Mouse (Mus musculus) megakaryocyte, embryonic 14.5 days (primary cell): ENCODE measurements around the gene Nepn. TPM values are rescaled to one million over a fixed set of nuclear protein-coding genes. Genes with fewer than 3 reads are reported as not detected.
"Not testable (repeated sequence)": the region's sequence is repeated elsewhere in the genome, so short reads cannot be mapped to it uniquely, and the experiment has no call there.

Experiments
- H3K27me3 ChIP-seq: replicated peaks from 2 replicates; pipeline ENCODE3; 2012; ENCODE audit warnings: inconsistent platforms
- H3K36me3 ChIP-seq: replicated peaks from 2 replicates; pipeline ENCODE3; 2012; ENCODE audit warnings: low read length, inconsistent platforms, mixed read lengths
- H3K4me1 ChIP-seq: 2 replicates; pipeline ENCODE4 v1.6.1; 2012; ENCODE audit warnings: inconsistent platforms
- H3K4me3 ChIP-seq: replicated peaks from 2 replicates; pipeline ENCODE3; 2012; ENCODE audit warnings: moderate library complexity, mild to moderate bottlenecking, inconsistent platforms
- H3K9me3 ChIP-seq: 2 replicates; pipeline ENCODE4 v1.6.1; 2012; ENCODE audit warnings: inconsistent platforms
- FLI1 ChIP-seq: IDR thresholded peaks from 2 replicates; pipeline ENCODE4 v1.6.1; 2012; ENCODE audit warnings: low read length, inconsistent platforms, mixed read lengths
- GATA1 ChIP-seq: IDR thresholded peaks from 3 replicates; pipeline ENCODE4 v1.6.1; 2012; ENCODE audit warnings: mixed read lengths, low read length, inconsistent platforms, borderline replicate concordance
- polyA plus RNA-seq: library from polyadenylated mRNA; stranded (reverse); fragments of >175 nt; gene quantifications from 2 replicates; pipeline ENCODE4 v1.2.3, GENCODE M21; 2012; ENCODE audit warnings: low replicate concordance; ENCODE audit not compliant: insufficient read depth

The Nepn gene
- polyA plus RNA-seq, result not detected in 2 replicates

- H3K4me3 ChIP-seq, result no peak within 1 kb of the TSS
- H3K27me3 ChIP-seq, result peaks cover 4% of the 10 kb centered on the region
Measured at GRCm38 (mm10) chr10:52388922-52389430, at the start of gene Nepn. Nepn (plus strand) TSS chr10:52388972.

GRCm38 (mm10) chr10:52343324-52343723 lies 45.4 kb upstream of the Nepn start:
- not testable (repeated sequence) for H3K4me1 ChIP-seq, H3K27me3 ChIP-seq, H3K4me3 ChIP-seq, H3K9me3 ChIP-seq
- H3K36me3 ChIP-seq, result peaks cover 85% of the 10 kb centered on the region

More at GRCm38 (mm10) chr10:52388922-52389430, at the start of gene Nepn:
- no peaks in the 10 kb centered on the region for H3K9me3 ChIP-seq
- TF ChIP-seq GATA1 (no peak), FLI1 (no peak)
- H3K36me3 ChIP-seq, result no peaks in the 10 kb centered on the region
- peaks cover 10% of the 10 kb centered on the region; the same call in 1 of the 2 replicates for H3K4me1 ChIP-seq

DNA sequence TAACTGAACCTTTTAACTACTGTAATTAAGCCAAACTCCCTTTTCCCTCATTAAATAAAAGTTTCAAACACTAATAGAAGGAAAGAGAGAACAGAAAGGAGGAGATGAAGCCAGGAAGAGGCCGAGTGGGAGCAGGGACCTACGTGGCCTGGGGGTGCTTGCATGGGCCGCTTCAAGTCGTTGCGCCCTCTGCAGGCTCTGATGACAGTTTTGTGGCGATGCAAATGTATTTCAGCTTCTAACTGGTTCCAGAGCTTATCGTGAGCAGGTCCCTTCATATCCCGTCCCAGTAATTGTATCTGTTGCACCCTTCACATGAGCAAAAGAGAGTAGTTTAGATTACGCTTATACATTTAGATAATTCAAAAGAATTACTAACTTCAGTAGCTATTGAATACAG lies 35.6 kb upstream of the Nepn start:
- H3K9me3 ChIP-seq, result no peaks in the 10 kb centered on the region
- no peaks in the 10 kb centered on the region for H3K27me3 ChIP-seq

DNA sequence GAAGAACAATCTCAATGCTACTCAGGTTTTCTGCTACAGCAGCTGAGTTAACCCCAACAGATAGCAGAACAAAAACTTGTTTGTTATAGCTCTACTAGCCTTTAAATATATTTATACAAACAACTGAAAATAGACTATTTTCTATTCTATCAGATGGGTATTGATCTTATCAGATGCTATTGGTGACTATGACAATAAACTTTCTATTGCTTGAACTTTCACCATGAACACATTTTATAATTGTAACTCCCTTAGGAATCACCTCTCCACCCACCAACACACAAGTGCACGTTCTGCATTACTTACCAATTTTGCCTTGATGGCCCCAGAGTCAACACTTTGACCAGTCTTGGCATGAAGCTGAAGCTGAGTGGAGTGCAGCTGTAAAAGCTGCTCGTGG lies 30.3 kb upstream of the Nepn start, which contains the start of gene Gm26741:
Gene Gm26741 (plus strand): TSS at position 301 of the 400 bp plus-strand sequence.
- no peak for TF ChIP-seq GATA1
- no peak for TF ChIP-seq FLI1

More for the DNA sequence above, 35.6 kb upstream of the Nepn start:
- Histone ChIP-seq H3K4me3 (no peak overlapping the region), H3K4me1 (peaks cover 6% of the 10 kb centered on the region; the same call in 1 of the 2 replicates), H3K36me3 (peaks cover 79% of the 10 kb centered on the region)
- TF ChIP-seq GATA1, result no peak
- no peak for TF ChIP-seq FLI1

GRCm38 (mm10) chr10:52360241-52360735 lies 28.5 kb upstream of the Nepn start:
- no peak overlapping the region for H3K4me3 ChIP-seq
- H3K36me3 ChIP-seq, result peaks cover 32% of the 10 kb centered on the region
- no peak for TF ChIP-seq FLI1
- no peak for TF ChIP-seq GATA1
- no peaks in the 10 kb centered on the region for H3K9me3 ChIP-seq
- H3K27me3 ChIP-seq, result no peaks in the 10 kb centered on the region
- peaks cover 3% of the 10 kb centered on the region; the same call in 1 of the 2 replicates for H3K4me1 ChIP-seq

More for the DNA sequence above, 30.3 kb upstream of the Nepn start, which contains the start of gene Gm26741:
- Histone ChIP-seq H3K36me3 (peaks cover 43% of the 10 kb centered on the region), H3K9me3 (no peaks in the 10 kb centered on the region), H3K4me3 (no peak within 1 kb of the TSS), H3K4me1 (peaks cover 3% of the 10 kb centered on the region; the same call in 1 of the 2 replicates), H3K27me3 (no peaks in the 10 kb centered on the region)

DNA sequence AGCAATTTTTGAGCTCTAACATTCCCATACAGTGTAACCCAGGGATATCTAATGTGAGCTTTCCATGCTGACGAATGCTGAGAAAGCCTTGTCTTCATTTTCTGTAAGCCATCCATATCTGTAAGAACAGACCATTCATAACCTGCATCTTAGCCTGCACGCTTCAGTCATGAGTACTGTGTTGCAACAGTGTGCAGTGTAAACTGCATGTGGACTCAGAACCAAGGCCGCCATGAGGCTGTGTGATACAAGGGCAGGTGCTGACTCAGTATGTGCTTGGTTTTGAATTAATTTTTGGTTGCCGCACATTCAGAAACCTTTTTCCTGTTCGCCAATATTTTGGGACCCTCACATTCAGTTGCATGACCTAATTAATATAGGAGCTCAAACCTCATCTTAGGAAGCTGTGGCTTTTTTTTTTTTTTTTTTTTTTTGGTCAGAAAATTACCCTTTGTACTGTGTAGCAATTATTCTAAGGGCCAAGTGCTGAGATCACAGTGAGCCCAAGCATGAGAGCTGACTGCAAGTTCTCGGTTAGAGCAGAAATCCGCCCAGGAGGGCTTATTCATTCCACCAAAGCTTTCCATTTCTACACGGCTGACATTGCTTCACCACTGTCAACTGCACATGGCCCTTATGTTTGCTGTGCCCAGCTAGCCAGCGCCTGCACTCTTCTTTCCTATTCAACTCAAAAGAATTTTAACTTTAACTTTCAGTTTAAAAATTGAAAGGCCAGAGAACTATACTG lies 27.7 kb upstream of the Nepn start:
- Histone ChIP-seq H3K36me3 (peaks cover 25% of the 10 kb centered on the region), H3K27me3 (no peaks in the 10 kb centered on the region), H3K4me1 (peaks cover 3% of the 10 kb centered on the region; the same call in 1 of the 2 replicates), H3K4me3 (no peak overlapping the region), H3K9me3 (no peaks in the 10 kb centered on the region)
- TF ChIP-seq GATA1 (no peak), FLI1 (no peak)

- Histone ChIP-seq H3K9me3 (no peaks in the 10 kb centered on the region), H3K4me3 (no peak overlapping the region), H3K36me3 (peaks cover 4% of the 10 kb centered on the region), H3K4me1 (peaks cover 4% of the 10 kb centered on the region; the same call in 1 of the 2 replicates), H3K27me3 (no peaks in the 10 kb centered on the region)
- TF ChIP-seq GATA1 (no peak), FLI1 (no peak)
Measured at GRCm38 (mm10) chr10:52368376-52368775, 20.4 kb upstream of the Nepn start.

DNA sequence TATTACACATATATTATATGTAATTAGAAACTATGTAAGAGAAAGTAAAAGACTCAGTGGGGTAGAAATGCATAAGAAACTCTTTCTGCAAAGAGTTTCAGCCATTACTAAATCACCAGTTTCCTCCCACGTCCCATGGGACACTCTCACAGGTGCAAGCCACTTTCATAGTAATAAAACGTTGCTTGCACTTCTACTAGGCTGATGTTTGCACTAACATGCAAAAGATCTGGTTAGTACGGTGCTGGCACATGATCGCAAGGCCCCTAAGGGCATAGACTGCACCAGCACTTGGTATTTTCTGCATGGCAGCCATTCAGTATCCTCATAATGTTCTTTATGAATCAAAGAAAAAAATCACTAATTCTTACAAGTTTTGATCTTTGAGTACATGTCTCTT lies 14.9 kb upstream of the Nepn start:
- Histone ChIP-seq H3K4me1 (peaks cover 30% of the 10 kb centered on the region), H3K36me3 (no peaks in the 10 kb centered on the region), H3K4me3 (no peak overlapping the region), H3K9me3 (no peaks in the 10 kb centered on the region), H3K27me3 (no peaks in the 10 kb centered on the region)
- TF ChIP-seq FLI1, result no peak

DNA sequence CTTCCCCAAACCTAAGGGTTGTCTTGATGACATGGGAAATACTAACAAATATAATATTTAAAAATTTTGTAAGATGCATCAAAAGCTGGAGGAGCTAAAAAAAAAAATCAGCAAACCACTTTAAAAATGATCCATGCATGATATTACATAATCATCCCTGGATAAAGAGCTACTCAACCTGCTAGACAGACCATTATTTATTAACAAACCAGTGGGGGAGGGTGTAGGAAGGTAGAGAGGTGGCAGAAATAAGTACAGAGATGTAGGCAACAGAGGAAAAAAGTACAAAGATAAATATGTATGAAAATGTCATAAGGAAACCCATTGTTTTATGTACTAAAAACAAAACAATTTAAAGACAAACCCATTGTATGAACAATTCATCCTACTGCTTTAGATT lies 14.1 kb upstream of the Nepn start:
- no peak overlapping the region for H3K4me3 ChIP-seq
- TF ChIP-seq FLI1, result no peak
- TF ChIP-seq GATA1, result no peak
- H3K4me1 ChIP-seq, result peaks cover 36% of the 10 kb centered on the region

DNA sequence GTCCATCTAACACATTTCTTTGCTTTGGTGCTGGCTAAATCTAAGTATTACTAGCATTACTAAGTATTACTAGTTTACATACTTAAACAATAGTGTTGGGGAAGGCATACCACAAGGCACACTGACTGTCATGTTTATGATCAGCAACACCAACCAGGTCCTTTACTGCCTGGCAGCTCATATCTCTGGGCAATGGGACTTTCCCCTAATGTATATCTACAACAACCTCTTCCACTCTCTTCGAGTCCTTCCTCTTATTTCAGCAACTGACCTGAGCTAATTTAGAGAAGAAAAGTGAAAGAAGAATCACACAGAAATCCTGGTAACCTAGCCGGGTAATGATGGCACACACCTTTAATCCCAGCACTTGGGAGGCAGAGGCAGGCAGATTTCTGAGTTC lies 12.3 kb upstream of the Nepn start:
- H3K4me3 ChIP-seq, result no peak overlapping the region
- H3K27me3 ChIP-seq, result no peaks in the 10 kb centered on the region
- TF ChIP-seq GATA1 (no peak), FLI1 (no peak)
- peaks cover 49% of the 10 kb centered on the region for H3K4me1 ChIP-seq
- no peaks in the 10 kb centered on the region for H3K36me3 ChIP-seq
- H3K9me3 ChIP-seq, result no peaks in the 10 kb centered on the region

More for the DNA sequence above, 14.1 kb upstream of the Nepn start:
- Histone ChIP-seq H3K27me3 (no peaks in the 10 kb centered on the region), H3K9me3 (no peaks in the 10 kb centered on the region), H3K36me3 (no peaks in the 10 kb centered on the region)
